22 mouse cellular contexts compared by ENCODE assay signal in the genomic region with DNA sequence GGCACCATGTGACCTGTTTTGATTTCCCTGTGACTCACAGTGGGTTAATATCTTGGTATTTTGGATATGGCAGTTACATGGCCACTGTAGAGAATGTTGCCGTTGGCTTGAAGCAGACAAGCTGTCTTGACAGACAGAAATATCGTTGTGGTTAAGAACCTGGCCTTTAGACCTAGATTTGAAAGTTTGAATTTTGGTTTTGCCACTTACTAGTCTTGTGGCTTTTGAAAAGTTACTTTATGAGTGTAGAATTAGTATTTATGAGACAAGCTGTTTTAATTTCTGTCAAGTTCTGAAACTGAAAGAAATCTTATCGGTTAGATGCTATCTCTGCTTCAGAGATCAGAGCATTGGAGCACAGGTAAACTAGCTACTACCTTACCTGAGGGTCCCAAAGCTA. TPM values are rescaled to one million over a fixed set of nuclear protein-coding genes. Genes with fewer than 3 reads are reported as not detected.
DNase-seq lines count a peak whose midpoint lies in the region; ATAC-seq and TF ChIP-seq lines count a peak whose summit lies in the region.
"Had no signal": no experiment of that assay in that cellular context is flagged by ENCODE, and none has a peak within 500 bp of the region (broad histone marks: within the 10 kb centered on the region; RNA-seq: fewer than 3 reads in every experiment).

No protein-coding gene starts in this region.

- WGBS in intestine, embryonic 16.5 days = 90% methylated on average over 3 of the region's 3 CpGs
- 92% methylated on average over 3 of the region's 3 CpGs for WGBS in hindbrain, embryonic 11.5 days

- TF ChIP-seq CTCF in CH12.LX (conservative IDR thresholded peaks at IDR 0.05 in 1 of 2, IDR thresholded peaks at IDR 0.05 in 1 of 2; ENCODE audit: low read depth in 2 of 2, low read length in 2 of 2) = no peak

- ATAC-seq in intestine, embryonic 16.5 days = no peak
- no peak for ATAC-seq in hindbrain, embryonic 11.5 days (ENCODE audit: low FRiP score)
- ATAC-seq: forebrain, embryonic 13.5 days; forebrain, embryonic 16.5 days; hindbrain, embryonic 16.5 days; Patski had no signal

- TF ChIP-seq POLR2A in CH12.LX (IDR thresholded peaks at IDR 0.05; ENCODE audit: low read depth, low read length) = no peak

- peaks cover 0 to 5% of the 10 kb centered on the region in 2 experiments for H3K36me3 ChIP-seq in CH12.LX (replicated peaks in 1 of 2; ENCODE audit: control insufficient read depth in 1 of 2, insufficient read depth in 1 of 2, low read length in 1 of 2)
- H3K36me3 ChIP-seq in intestine, embryonic 16.5 days (ENCODE audit: control insufficient read depth, insufficient read depth, low read length) = no peaks in the 10 kb centered on the region
- H3K36me3 ChIP-seq in hindbrain, embryonic 11.5 days (ENCODE audit: control insufficient read depth, insufficient read depth, low read length) = no peaks in the 10 kb centered on the region

- TF ChIP-seq RAD21 in CH12.LX (IDR thresholded peaks at IDR 0.05; ENCODE audit: low read depth, low read length) = no peak

- no peak overlapping the region for H3K27ac ChIP-seq in CH12.LX (ENCODE audit: insufficient read depth, low read depth)
- H3K27ac ChIP-seq in intestine, embryonic 16.5 days (ENCODE audit: low read length) = no peak overlapping the region
- no peak overlapping the region for H3K27ac ChIP-seq in hindbrain, embryonic 11.5 days (ENCODE audit: low read depth, low read length)
- H3K27ac ChIP-seq: forebrain, embryonic 10.5 days; forebrain, embryonic 13.5 days; hindbrain, embryonic 13.5 days had no signal

- H3K9ac ChIP-seq in CH12.LX (ENCODE audit: insufficient read depth, low read depth) = no peak overlapping the region
- no peak overlapping the region for H3K9ac ChIP-seq in intestine, embryonic 16.5 days (ENCODE audit: low read depth, low read length)
- H3K9ac ChIP-seq in hindbrain, embryonic 11.5 days (ENCODE audit: low read depth, low read length) = no peak overlapping the region
- H3K9ac ChIP-seq: forebrain, embryonic 13.5 days; hindbrain, embryonic 13.5 days had no signal

- 0 out of 2 replicates have a peak, but pooled peaks have one; percentile 8 for TF ChIP-seq EP300 in CH12.LX (IDR thresholded peaks at IDR 0.05; ENCODE audit: low read length)

- H3K4me3 ChIP-seq in CH12.LX (replicated peaks in 1 of 3; ENCODE audit: low read depth in 2 of 3, low read length in 2 of 3, poor library complexity in 1 of 3) = no peak overlapping the region
- H3K4me3 ChIP-seq in intestine, embryonic 16.5 days (ENCODE audit: low read length) = no peak overlapping the region
- H3K4me3 ChIP-seq in hindbrain, embryonic 11.5 days (ENCODE audit: low read depth, low read length) = no peak overlapping the region
- H3K4me3 ChIP-seq: forebrain, embryonic 10.5 days; forebrain, embryonic 13.5 days; hindbrain, embryonic 13.5 days had no signal

- no peaks in the 10 kb centered on the region for H3K9me3 ChIP-seq in CH12.LX (replicated peaks; ENCODE audit: low read length)
- H3K9me3 ChIP-seq in intestine, embryonic 16.5 days (ENCODE audit: control insufficient read depth, low read length) = no peaks in the 10 kb centered on the region
- no peaks in the 10 kb centered on the region for H3K9me3 ChIP-seq in hindbrain, embryonic 11.5 days (ENCODE audit: control insufficient read depth, low read length)
- H3K9me3 ChIP-seq: forebrain, embryonic 10.5 days; forebrain, embryonic 13.5 days; hindbrain, embryonic 13.5 days had no signal

- no peaks in the 10 kb centered on the region for H3K79me2 ChIP-seq in CH12.LX (replicated peaks; ENCODE audit: control insufficient read depth, extremely low read depth, insufficient read depth, poor library complexity, severe bottlenecking)

- in situ Hi-C loops in CH12.LX (cut with MboI; ENCODE audit: low pct_ligation_motif_present, low pct_unique_long_range_greater_than_20kb, low sequenced_read_pairs) = no loop called here

- no peak overlapping the region for H3K4me2 ChIP-seq in CH12.LX (ENCODE audit: insufficient read depth, low read depth, poor library complexity, severe bottlenecking)
- H3K4me2 ChIP-seq in intestine, embryonic 16.5 days (ENCODE audit: low read depth, low read length) = no peak overlapping the region
- H3K4me2 ChIP-seq in hindbrain, embryonic 11.5 days (replicated peaks; ENCODE audit: low read depth, low read length) = no peak overlapping the region
- H3K4me2 ChIP-seq: forebrain, embryonic 13.5 days; heart, embryonic 11.5 days; hindbrain, embryonic 13.5 days had no signal

- H3K4me1 ChIP-seq in CH12.LX (ENCODE audit: control insufficient read depth in 1 of 2, insufficient read depth in 2 of 2) = peaks cover 4 to 15% of the 10 kb centered on the region in 2 experiments; a peak in 3 of 4 replicates
- H3K4me1 ChIP-seq in intestine, embryonic 16.5 days (ENCODE audit: control insufficient read depth, insufficient read depth, low read length) = no peaks in the 10 kb centered on the region
- no peaks in the 10 kb centered on the region for H3K4me1 ChIP-seq in hindbrain, embryonic 11.5 days (replicated peaks; ENCODE audit: control insufficient read depth, insufficient read depth, low read length)
- H3K4me1 ChIP-seq: forebrain, embryonic 10.5 days; forebrain, embryonic 13.5 days; hindbrain, embryonic 13.5 days had no signal

- no peaks in the 10 kb centered on the region for H3K27me3 ChIP-seq in CH12.LX (replicated peaks)
- H3K27me3 ChIP-seq in intestine, embryonic 16.5 days (replicated peaks; ENCODE audit: control insufficient read depth, insufficient read depth, low read length) = no peaks in the 10 kb centered on the region
- no peaks in the 10 kb centered on the region for H3K27me3 ChIP-seq in hindbrain, embryonic 11.5 days (ENCODE audit: control insufficient read depth, insufficient read depth, low read length)
- H3K27me3 ChIP-seq: forebrain, embryonic 13.5 days; hindbrain, embryonic 13.5 days; Patski had no signal

- dilution Hi-C loops in CH12.LX (cut with MboI; ENCODE audit: extremely low pct_ligation_motif_present, extremely low pct_unique_long_range_greater_than_20kb, low sequenced_read_pairs) = no loop called here

- peak; percentile 9 for DNase-seq in CD4-positive helper T cell, adult 2 months (ENCODE audit: low read depth, low spot score)
- DNase-seq in CH12.LX (ENCODE audit: extremely low read depth) = no peak
- peak; percentile 54 for DNase-seq in induced T-regulatory cell, adult 2 months (ENCODE audit: low read depth)
- no peak for DNase-seq in layer of hippocampus, adult 8-10 months (ENCODE audit: low spot score in 2 of 2)
- no peak for DNase-seq in hindbrain, embryonic 11.5 days (ENCODE audit: low spot score)
- DNase-seq: adrenal gland, adult 8-10 months; adrenal gland, postnatal 25 days; B cell, adult 2 months; cerebellum, adult 18-20 months; cerebellum, adult 9-10 months; cerebellum, postnatal 14 days; gastrocnemius, postnatal 14 days; kidney, adult 11 months; kidney, adult 9 months had no signal

TF ChIP-seq in CH12.LX, 34 proteins besides CTCF, POLR2A, EP300 and RAD21:
- TF ChIP-seq TCF12 (IDR thresholded peaks at IDR 0.05; ENCODE audit: low read depth, low read length) (peak; percentile 32; the same call in 1 of the 2 replicates), MAX (IDR thresholded peaks at IDR 0.05; ENCODE audit: low read length) (no peak)

RNA-seq across cellular contexts. Expression of gene Utp14b, which starts 24.5 kb away (rescaled TPM):
- total RNA-seq in CH12.LX (2012; rRNA removed) = 6.9 and 8.9 TPM in 2 replicates
- 11.4 and 13.0 TPM in 2 replicates for total RNA-seq in CH12.LX (2014; rRNA removed)
- 10.4 and 11.0 TPM in 2 replicates for polyA plus RNA-seq in CH12.LX (2012; ENCODE audit: insufficient read length, low read depth)
- polyA plus RNA-seq in intestine, embryonic 16.5 days (2015; fragmentation: Nextera tagmentation; extraction: Ambion mirVana) = 3.5 and 3.7 TPM in 2 replicates
- 10 to 100 TPM; 19.6 to 33.4 (median 22.8) TPM for total RNA-seq in layer of hippocampus, adult 8-10 months (2022)
- 6.0 and 11.8 TPM in 2 replicates for polyA plus RNA-seq in hindbrain, embryonic 11.5 days (2014; fragmentation: Nextera tagmentation; extraction: Ambion mirVana)

RNA-seq across cellular contexts. Expression of gene Acsl3, which starts 24.7 kb away (rescaled TPM):
- total RNA-seq in CH12.LX (2012; rRNA removed) = 19.0 and 21.4 TPM in 2 replicates
- total RNA-seq in CH12.LX (2014; rRNA removed) = 55.4 and 57.5 TPM in 2 replicates
- polyA plus RNA-seq in CH12.LX (2012; ENCODE audit: insufficient read length, low read depth) = 24.9 and 25.3 TPM in 2 replicates
- polyA plus RNA-seq in intestine, embryonic 16.5 days (2015; fragmentation: Nextera tagmentation; extraction: Ambion mirVana) = 93.5 and 111 TPM in 2 replicates
- total RNA-seq in layer of hippocampus, adult 8-10 months (2022) = 100 to 1,000 TPM; 163 to 191 (median 171) TPM
- polyA plus RNA-seq in hindbrain, embryonic 11.5 days (2014; fragmentation: Nextera tagmentation; extraction: Ambion mirVana) = 88.6 and 99.9 TPM in 2 replicates

Comparison
In these comparisons a context has a peak if more than half of its experiments do, and no peak if none do; other contexts are left out.
1. DNase-seq: peak in CD4-positive helper T cell, adult 2 months (single experiment) and induced T-regulatory cell, adult 2 months (single experiment); none in CH12.LX (single experiment), layer of hippocampus, adult 8-10 months (0 of 2) and hindbrain, embryonic 11.5 days (single experiment).